8 mouse cellular contexts compared by ENCODE assay signal in the genomic region with DNA sequence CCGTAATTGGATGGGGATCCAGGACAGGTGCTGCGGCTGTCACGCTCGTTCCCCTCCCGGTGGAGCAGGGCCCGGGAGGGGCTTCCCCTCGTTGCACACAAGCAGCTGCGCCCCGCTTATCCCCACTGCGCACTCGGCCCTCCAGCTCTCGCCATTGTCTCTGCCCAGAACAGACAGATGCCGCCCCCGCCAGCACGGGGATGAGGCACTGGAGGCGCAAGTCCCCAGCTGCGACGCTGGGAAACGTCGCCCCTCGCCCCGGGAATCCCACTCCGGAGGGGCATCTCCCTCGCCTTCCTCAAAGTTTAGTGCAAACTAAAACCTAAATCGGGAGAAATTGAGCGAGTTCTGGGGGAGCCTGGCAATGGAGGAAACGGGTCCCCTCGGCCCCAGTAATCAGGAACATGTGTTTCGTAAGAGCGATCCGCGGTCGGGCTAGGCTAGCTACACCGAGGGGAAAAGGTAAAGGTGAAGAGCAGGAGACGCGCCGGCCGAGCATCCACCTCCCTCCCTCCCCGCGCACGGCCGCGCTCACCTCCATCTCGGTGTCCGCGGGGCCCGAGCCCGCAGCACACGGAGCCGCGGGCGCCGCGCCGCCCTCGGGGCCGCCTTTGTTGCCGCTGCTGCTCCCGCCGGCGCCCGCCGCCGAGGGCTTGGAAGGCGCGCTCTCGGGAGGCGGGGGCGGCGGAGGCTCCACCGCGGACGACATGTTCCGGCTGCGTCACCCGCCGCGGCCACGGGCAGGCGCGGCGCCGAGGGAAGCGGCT. TPM values are rescaled to one million over a fixed set of nuclear protein-coding genes. Genes with fewer than 3 reads are reported as not detected.
DNase-seq lines count a peak whose midpoint lies in the region; ATAC-seq lines count a peak whose summit lies in the region.

No protein-coding gene starts in this region.

- no peaks in the 10 kb centered on the region for H3K27me3 ChIP-seq in intestine, embryonic 14.5 days (replicated peaks; ENCODE audit: control insufficient read depth, insufficient read depth, low read length)
- no peaks in the 10 kb centered on the region for H3K27me3 ChIP-seq in limb, embryonic 12.5 days
- no peaks in the 10 kb centered on the region for H3K27me3 ChIP-seq in midbrain, embryonic 13.5 days

- peak overlapping the region; percentile 78 for H3K4me3 ChIP-seq in intestine, embryonic 14.5 days (ENCODE audit: low read depth, low read length)
- peak overlapping the region; percentile 87 for H3K4me3 ChIP-seq in limb, embryonic 12.5 days (replicated peaks)
- H3K4me3 ChIP-seq in midbrain, embryonic 13.5 days (replicated peaks): peak overlapping the region; percentile 70

- peak; percentile 27 for DNase-seq in kidney, adult 11 months
- no peak for DNase-seq in kidney, adult 18-20 months
- peak; percentile 70 for DNase-seq in embryo, embryonic 11 days
- DNase-seq in gastrocnemius, postnatal 25 days: peak; percentile 29
- DNase-seq in intestine, embryonic 14.5 days (ENCODE audit: low spot score): peak; percentile 80
- peak; percentile 35 to 42 for DNase-seq in spleen, adult 18-20 months

- H3K4me2 ChIP-seq in intestine, embryonic 14.5 days (ENCODE audit: low read length): peak overlapping the region; percentile 73
- peak overlapping the region; percentile 89 for H3K4me2 ChIP-seq in limb, embryonic 12.5 days
- peak overlapping the region; percentile 70 for H3K4me2 ChIP-seq in midbrain, embryonic 13.5 days (replicated peaks)

- no peaks in the 10 kb centered on the region for H3K9me3 ChIP-seq in intestine, embryonic 14.5 days (ENCODE audit: control insufficient read depth, low read length)
- no peaks in the 10 kb centered on the region for H3K9me3 ChIP-seq in limb, embryonic 12.5 days
- H3K9me3 ChIP-seq in midbrain, embryonic 13.5 days: no peaks in the 10 kb centered on the region

- peak overlapping the region; percentile 96 for H3K27ac ChIP-seq in intestine, embryonic 14.5 days (ENCODE audit: low read depth)
- H3K27ac ChIP-seq in limb, embryonic 12.5 days: peak overlapping the region; percentile 99
- H3K27ac ChIP-seq in midbrain, embryonic 13.5 days: peak overlapping the region; percentile 99

- H3K36me3 ChIP-seq in intestine, embryonic 14.5 days (ENCODE audit: control insufficient read depth, insufficient read depth, low read length): peaks cover 24% of the 10 kb centered on the region
- peaks cover 25% of the 10 kb centered on the region for H3K36me3 ChIP-seq in limb, embryonic 12.5 days
- peaks cover 19% of the 10 kb centered on the region for H3K36me3 ChIP-seq in midbrain, embryonic 13.5 days

- ATAC-seq in intestine, embryonic 14.5 days (replicated peaks; ENCODE audit: low FRiP score, low TSS enrichment, low read depth): peak; percentile 70
- peak; percentile 60; the same call in 1 of the 2 replicates for ATAC-seq in limb, embryonic 12.5 days (ENCODE audit: insufficient number of reproducible peaks, insufficient read depth, low FRiP score, low TSS enrichment, low read depth)
- ATAC-seq in midbrain, embryonic 13.5 days: peak; percentile 78

- peaks cover 5% of the 10 kb centered on the region; the same call in 1 of the 2 replicates for H3K4me1 ChIP-seq in intestine, embryonic 14.5 days (replicated peaks; ENCODE audit: control insufficient read depth, insufficient read depth, low read length)
- H3K4me1 ChIP-seq in limb, embryonic 12.5 days (replicated peaks): peaks cover 7% of the 10 kb centered on the region
- H3K4me1 ChIP-seq in midbrain, embryonic 13.5 days (replicated peaks): peaks cover 6% of the 10 kb centered on the region

- under 1% methylated on average over 64 of the region's 84 CpGs for WGBS in intestine, embryonic 14.5 days
- WGBS in limb, embryonic 12.5 days: under 1% methylated on average over 82 of the region's 84 CpGs
- WGBS in midbrain, embryonic 13.5 days: under 1% methylated on average over 83 of the region's 84 CpGs

- H3K9ac ChIP-seq in intestine, embryonic 14.5 days (ENCODE audit: low read length): peak overlapping the region; percentile 95
- peak overlapping the region; percentile 94 for H3K9ac ChIP-seq in limb, embryonic 12.5 days (replicated peaks)
- peak overlapping the region; percentile 98 for H3K9ac ChIP-seq in midbrain, embryonic 13.5 days (replicated peaks)

RNA-seq across cellular contexts. Expression of a gene that starts 0.7 kb away (rescaled TPM):
- 10 to 100 TPM; 25.2 to 25.3 TPM for total RNA-seq in gastrocnemius, postnatal 25 days (2021)
- polyA plus RNA-seq in intestine, embryonic 14.5 days (2014; fragmentation: Nextera tagmentation; extraction: Ambion mirVana): 70.3 and 78.3 TPM in 2 replicates
- polyA plus RNA-seq in limb, embryonic 12.5 days (2016; fragmentation: Nextera tagmentation; extraction: Ambion mirVana): 130 and 135 TPM in 2 replicates
- polyA plus RNA-seq in midbrain, embryonic 13.5 days (2015; fragmentation: Nextera tagmentation; extraction: Ambion mirVana): 79.4 and 90.7 TPM in 2 replicates
